ENCODE assay signal across 10 mouse cellular contexts in the genomic region with DNA sequence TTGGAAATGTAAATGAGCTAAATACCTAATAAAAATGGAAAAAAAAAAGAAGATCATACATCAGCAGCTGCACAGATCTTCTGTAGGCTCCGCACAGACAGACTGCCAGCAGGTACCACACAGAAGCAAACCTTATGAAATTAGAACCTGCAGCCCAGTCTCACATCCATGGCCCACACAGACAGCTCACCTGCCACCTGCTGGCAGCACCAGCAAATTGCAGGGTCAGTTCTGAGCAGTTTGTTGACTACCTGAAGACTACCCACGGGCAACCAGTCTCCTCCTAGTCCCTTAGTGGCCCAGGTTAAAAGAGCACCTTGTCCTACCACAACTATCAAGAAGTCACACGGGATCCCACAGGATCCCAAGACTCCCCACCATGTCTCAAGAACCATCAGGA.
DNase-seq lines count a peak whose midpoint lies in the region; ATAC-seq and TF ChIP-seq lines count a peak whose summit lies in the region.
"Had no signal": no experiment of that assay in that cellular context is flagged by ENCODE, and none has a peak within 500 bp of the region (broad histone marks: within the 10 kb centered on the region; RNA-seq: fewer than 3 reads in every experiment).

No protein-coding gene starts in this region.

- no peak overlapping the region for H3K4me2 ChIP-seq in forebrain, embryonic 14.5 days (ENCODE audit: low read length)
- no peak overlapping the region for H3K4me2 ChIP-seq in forebrain, embryonic 12.5 days
- no peak overlapping the region for H3K4me2 ChIP-seq in lung, embryonic 14.5 days
- H3K4me2 ChIP-seq: heart, embryonic 15.5 days; lung, embryonic 15.5 days had no signal

- peak; percentile 6 for DNase-seq in forebrain, embryonic 14.5 days (ENCODE audit: low spot score)
- peak; percentile 23 for DNase-seq in lung, embryonic 14.5 days
- DNase-seq in lung, postnatal 10 days, result no peak
- peak; percentile 25 to 42 for DNase-seq in cerebellum, postnatal 25 days
- DNase-seq in mesoderm, embryonic 11.5 days (ENCODE audit: low read depth, low spot score), result peak; percentile 27
- no peak for DNase-seq in gastrocnemius, adult 8-10 months (ENCODE audit: low spot score in 2 of 2)
- DNase-seq in adrenal gland, postnatal 14 days, result no peak

- H3K4me1 ChIP-seq in forebrain, embryonic 14.5 days (ENCODE audit: control insufficient read depth, insufficient read depth, low read length), result peaks cover 19% of the 10 kb centered on the region
- H3K4me1 ChIP-seq in forebrain, embryonic 12.5 days, result peaks cover 27% of the 10 kb centered on the region
- H3K4me1 ChIP-seq in lung, embryonic 14.5 days (ENCODE audit: insufficient read depth), result peaks cover 7% of the 10 kb centered on the region; the same call in 1 of the 2 replicates
- H3K4me1 ChIP-seq: heart, embryonic 15.5 days had no signal

- H3K36me3 ChIP-seq in forebrain, embryonic 14.5 days (ENCODE audit: control insufficient read depth, insufficient read depth, low read length), result no peaks in the 10 kb centered on the region
- no peaks in the 10 kb centered on the region for H3K36me3 ChIP-seq in forebrain, embryonic 12.5 days (replicated peaks)
- H3K36me3 ChIP-seq in lung, embryonic 14.5 days (ENCODE audit: insufficient read depth), result no peaks in the 10 kb centered on the region
- H3K36me3 ChIP-seq: heart, embryonic 15.5 days; lung, embryonic 15.5 days had no signal

- no peaks in the 10 kb centered on the region for H3K9me3 ChIP-seq in forebrain, embryonic 14.5 days (replicated peaks; ENCODE audit: control insufficient read depth, low read length)
- H3K9me3 ChIP-seq in forebrain, embryonic 12.5 days, result no peaks in the 10 kb centered on the region
- H3K9me3 ChIP-seq in lung, embryonic 14.5 days (ENCODE audit: low read depth, low read length), result no peaks in the 10 kb centered on the region
- H3K9me3 ChIP-seq: heart, embryonic 15.5 days; lung, embryonic 15.5 days had no signal

- H3K9ac ChIP-seq in forebrain, embryonic 14.5 days (ENCODE audit: low read length), result no peak overlapping the region
- no peak overlapping the region for H3K9ac ChIP-seq in forebrain, embryonic 12.5 days
- H3K9ac ChIP-seq in lung, embryonic 14.5 days, result no peak overlapping the region
- H3K9ac ChIP-seq: heart, embryonic 15.5 days; lung, embryonic 15.5 days had no signal

- no peak overlapping the region for H3K4me3 ChIP-seq in forebrain, embryonic 14.5 days (ENCODE audit: low read depth, low read length)
- no peak overlapping the region for H3K4me3 ChIP-seq in forebrain, embryonic 12.5 days (replicated peaks)
- H3K4me3 ChIP-seq in lung, embryonic 14.5 days (ENCODE audit: low read depth, low read length), result no peak overlapping the region
- H3K4me3 ChIP-seq: heart, embryonic 15.5 days; lung, embryonic 15.5 days had no signal

- whole genome bisulfite sequencing in forebrain, embryonic 14.5 days, result 72% methylated on average over 3 of the region's 3 CpGs
- WGBS in forebrain, embryonic 12.5 days, result 78% methylated on average over 3 of the region's 3 CpGs
- WGBS in lung, embryonic 14.5 days, result 69% methylated on average over 3 of the region's 3 CpGs

- TF ChIP-seq CTCF in lung, embryonic 14.5 days (IDR thresholded peaks at IDR 0.05; ENCODE audit: low read depth), result peak; percentile 63

- ATAC-seq in forebrain, embryonic 14.5 days, result no peak
- ATAC-seq in forebrain, embryonic 12.5 days (ENCODE audit: low FRiP score), result no peak
- no peak for ATAC-seq in lung, embryonic 14.5 days (ENCODE audit: insufficient read depth)

- no peak overlapping the region for H3K27ac ChIP-seq in forebrain, embryonic 14.5 days (ENCODE audit: low read depth, low read length)
- H3K27ac ChIP-seq in forebrain, embryonic 12.5 days, result no peak overlapping the region
- H3K27ac ChIP-seq in lung, embryonic 14.5 days (ENCODE audit: low read depth), result no peak overlapping the region
- H3K27ac ChIP-seq: heart, embryonic 15.5 days; lung, embryonic 15.5 days had no signal

- H3K27me3 ChIP-seq in forebrain, embryonic 14.5 days (replicated peaks; ENCODE audit: control insufficient read depth, insufficient read depth, low read length), result no peaks in the 10 kb centered on the region
- no peaks in the 10 kb centered on the region for H3K27me3 ChIP-seq in forebrain, embryonic 12.5 days
- no peaks in the 10 kb centered on the region for H3K27me3 ChIP-seq in lung, embryonic 14.5 days (ENCODE audit: insufficient read depth, low read length)
- H3K27me3 ChIP-seq: lung, embryonic 15.5 days had no signal

Comparison
In these comparisons a context has a peak if more than half of its experiments do, and no peak if none do; other contexts are left out.
1. DNase-seq: peak in forebrain, embryonic 14.5 days (single experiment), lung, embryonic 14.5 days (single experiment), cerebellum, postnatal 25 days (2 of 2) and mesoderm, embryonic 11.5 days (single experiment); none in lung, postnatal 10 days (single experiment), gastrocnemius, adult 8-10 months (0 of 2) and adrenal gland, postnatal 14 days (single experiment).